Mouse (Mus musculus): Measurements from ENCODE around the gene Hdgfl1.

DNA sequence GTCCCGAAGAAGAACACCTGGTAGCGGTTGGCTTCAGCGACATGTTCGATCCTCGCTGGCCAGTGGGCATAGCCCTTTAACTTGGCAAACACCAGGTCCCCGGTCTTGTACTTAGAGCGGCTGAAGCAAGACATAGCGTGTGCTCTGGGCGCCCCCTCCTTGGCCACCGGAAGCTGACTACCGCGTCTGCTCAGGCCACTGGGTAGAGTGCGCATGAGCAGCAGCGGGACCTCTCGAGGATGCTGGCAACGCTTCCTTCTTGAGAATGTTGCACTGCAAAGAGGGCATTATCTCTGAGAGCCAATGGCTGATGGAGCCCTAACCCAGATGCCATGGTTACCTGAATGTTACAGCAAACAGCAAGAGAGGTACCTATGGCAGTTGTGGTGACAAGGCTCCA, at the start of gene Hdgfl1:
- TF ChIP-seq CTCF (IDR thresholded peaks at IDR 0.05; ENCODE audit: borderline replicate concordance, control insufficient read depth, extremely low read depth, insufficient read depth, low read length, poor library complexity) = no peak
- no peak for TF ChIP-seq POLR2A (IDR thresholded peaks at IDR 0.05; ENCODE audit: control insufficient read depth, extremely low read depth, insufficient read depth, low read length, poor library complexity)

Data from thymus, adult 2 months (tissue).